Mouse (Mus musculus) duodenum, adult 2 months (tissue): ENCODE results near the gene Dimt1. TPM values are rescaled to one million over a fixed set of nuclear protein-coding genes. Genes with fewer than 3 reads are reported as not detected.

Source experiments
- polyA plus RNA-seq: library from polyadenylated mRNA; depleted of rRNA; stranded (reverse); fragments of >200 nt; gene quantifications from 2 replicates; pipeline ENCODE4 v1.2.3, GENCODE M21; 2012; ENCODE audit warnings: low replicate concordance; rRNA removed

The Dimt1 gene
- 0.66 and 2.1 TPM in 2 replicates for polyA plus RNA-seq

GRCm38 (mm10) chr13:106946594-106947540 is at the start of gene Dimt1:
TSS of gene Dimt1 (plus strand) at chr13:106947127.

GRCm38 (mm10) chr13:106936256-106937137 is 10.4 kb upstream of the Dimt1 start, which contains the start of gene Ipo11:
TSS of gene Ipo11 (minus strand) at chr13:106936958.

Other genes starting within 250 kb of the Dimt1 start
- gene Ipo11, start 10.2 kb upstream of the Dimt1 start, polyA plus RNA-seq: 6.5 and 6.6 TPM in 2 replicates
- gene Kif2a, start 75.0 kb downstream of the Dimt1 start, polyA plus RNA-seq: 0.40 and 0.57 TPM in 2 replicates